Mouse (Mus musculus): ENCODE measurements around the gene Rnasel. TPM values are rescaled to one million over a fixed set of nuclear protein-coding genes. Genes with fewer than 3 reads are reported as not detected.
A peak's percentile ranks its signal among the peaks of the same experiment; 100 is the strongest.

Gene Rnasel
- 13.8 and 15.9 TPM in 2 replicates for polyA plus RNA-seq (2015; fragmentation: Nextera tagmentation; extraction: Ambion mirVana)

- peak within 1 kb of the TSS; percentile 56 for H3K4me3 ChIP-seq (replicated peaks)
- DNase-seq (peak; percentile 69), ATAC-seq (ENCODE audit: low read depth) (peak; percentile 76)
- H3K27me3 ChIP-seq: no peaks in the 10 kb centered on the region
- H3K4me2 ChIP-seq: peak within 1 kb of the TSS; percentile 71
- H3K9ac ChIP-seq: peak within 1 kb of the TSS; percentile 73
- peak within 1 kb of the TSS; percentile 93 for H3K27ac ChIP-seq
- H3K9me3 ChIP-seq (replicated peaks): no peaks in the 10 kb centered on the region
- WGBS (ENCODE audit: insufficient replicate concordance): 1% methylated on average over 18 of the region's 18 CpGs
- peaks cover 68% of the 10 kb centered on the region for H3K4me1 ChIP-seq (replicated peaks)
- H3K36me3 ChIP-seq: peaks cover 9% of the 10 kb centered on the region
Measured at GRCm38 (mm10) chr1:153749211-153749801, at the start of gene Rnasel. TSS of gene Rnasel (plus strand) at chr1:153749426.

- Histone ChIP-seq H3K9me3 (replicated peaks) (no peaks in the 10 kb centered on the region), H3K4me3 (replicated peaks) (no peak overlapping the region), H3K9ac (no peak overlapping the region), H3K4me2 (no peak overlapping the region), H3K27ac (no peak overlapping the region), H3K27me3 (no peaks in the 10 kb centered on the region), H3K4me1 (replicated peaks) (no peaks in the 10 kb centered on the region), H3K36me3 (no peaks in the 10 kb centered on the region)
- DNase-seq (no peak), ATAC-seq (ENCODE audit: low read depth) (no peak)
- 44% methylated on average over 11 of the region's 11 CpGs for WGBS (ENCODE audit: insufficient replicate concordance)
Measured at GRCm38 (mm10) chr1:153700448-153701063, 48.7 kb upstream of the Rnasel start.

GRCm38 (mm10) chr1:153701461-153701860, 47.8 kb upstream of the Rnasel start:
- H3K9ac ChIP-seq: no peak overlapping the region
- H3K4me3 ChIP-seq (replicated peaks): no peak overlapping the region
- H3K27me3 ChIP-seq: no peaks in the 10 kb centered on the region
- no peak overlapping the region for H3K4me2 ChIP-seq
- no peak overlapping the region for H3K27ac ChIP-seq
- H3K9me3 ChIP-seq (replicated peaks): no peaks in the 10 kb centered on the region
- DNase-seq (no peak), ATAC-seq (ENCODE audit: low read depth) (no peak)
- H3K36me3 ChIP-seq: no peaks in the 10 kb centered on the region
- H3K4me1 ChIP-seq (replicated peaks): no peaks in the 10 kb centered on the region
- WGBS (ENCODE audit: insufficient replicate concordance): 25% methylated on average over 1 of the region's 1 CpGs

GRCm38 (mm10) chr1:153702166-153702852, 46.9 kb upstream of the Rnasel start:
- Histone ChIP-seq H3K4me3 (replicated peaks) (no peak overlapping the region), H3K9me3 (replicated peaks) (no peaks in the 10 kb centered on the region), H3K36me3 (no peaks in the 10 kb centered on the region), H3K27me3 (no peaks in the 10 kb centered on the region), H3K27ac (no peak overlapping the region), H3K4me1 (replicated peaks) (no peaks in the 10 kb centered on the region), H3K9ac (no peak overlapping the region), H3K4me2 (no peak overlapping the region)
- ATAC-seq (ENCODE audit: low read depth) (no peak), DNase-seq (no peak)
- WGBS (ENCODE audit: insufficient replicate concordance): 54% methylated on average over 8 of the region's 8 CpGs

GRCm38 (mm10) chr1:153702853-153703410, 46.3 kb upstream of the Rnasel start:
- Histone ChIP-seq H3K4me1 (replicated peaks) (no peaks in the 10 kb centered on the region), H3K4me2 (no peak overlapping the region), H3K27ac (no peak overlapping the region), H3K27me3 (no peaks in the 10 kb centered on the region), H3K4me3 (replicated peaks) (no peak overlapping the region), H3K9me3 (replicated peaks) (no peaks in the 10 kb centered on the region), H3K9ac (no peak overlapping the region), H3K36me3 (no peaks in the 10 kb centered on the region)
- no peak for ATAC-seq (ENCODE audit: low read depth)
- WGBS (ENCODE audit: insufficient replicate concordance): 66% methylated on average over 8 of the region's 8 CpGs
- no peak for DNase-seq

GRCm38 (mm10) chr1:153703445-153703991, 45.7 kb upstream of the Rnasel start:
- 16% methylated on average over 12 of the region's 12 CpGs for WGBS (ENCODE audit: insufficient replicate concordance)
- no peak for ATAC-seq (ENCODE audit: low read depth)
- H3K27ac ChIP-seq: no peak overlapping the region

GRCm38 (mm10) chr1:153704174-153704573, 45.1 kb upstream of the Rnasel start:
- ATAC-seq (ENCODE audit: low read depth) (no peak), DNase-seq (no peak)
- Histone ChIP-seq H3K4me2 (no peak overlapping the region), H3K4me3 (replicated peaks) (no peak overlapping the region), H3K4me1 (replicated peaks) (no peaks in the 10 kb centered on the region), H3K9ac (no peak overlapping the region), H3K9me3 (replicated peaks) (no peaks in the 10 kb centered on the region), H3K27ac (no peak overlapping the region), H3K36me3 (no peaks in the 10 kb centered on the region), H3K27me3 (no peaks in the 10 kb centered on the region)
- 31% methylated on average over 7 of the region's 7 CpGs for WGBS (ENCODE audit: insufficient replicate concordance)

More at GRCm38 (mm10) chr1:153703445-153703991, 45.7 kb upstream of the Rnasel start:
- H3K9me3 ChIP-seq (replicated peaks): no peaks in the 10 kb centered on the region
- no peak overlapping the region for H3K4me2 ChIP-seq
- H3K4me1 ChIP-seq (replicated peaks): no peaks in the 10 kb centered on the region
- H3K27me3 ChIP-seq: no peaks in the 10 kb centered on the region
- H3K36me3 ChIP-seq: no peaks in the 10 kb centered on the region
- no peak overlapping the region for H3K9ac ChIP-seq
- DNase-seq: no peak
- H3K4me3 ChIP-seq (replicated peaks): no peak overlapping the region

- no peak overlapping the region for H3K4me2 ChIP-seq
- no peak for ATAC-seq (ENCODE audit: low read depth)
- no peak for DNase-seq
- WGBS (ENCODE audit: insufficient replicate concordance): 45% methylated on average over 3 of the region's 3 CpGs
- H3K4me3 ChIP-seq (replicated peaks): no peak overlapping the region
- H3K36me3 ChIP-seq: no peaks in the 10 kb centered on the region
- no peaks in the 10 kb centered on the region for H3K9me3 ChIP-seq (replicated peaks)
- no peak overlapping the region for H3K9ac ChIP-seq
- no peaks in the 10 kb centered on the region for H3K27me3 ChIP-seq
- H3K27ac ChIP-seq: no peak overlapping the region
- H3K4me1 ChIP-seq (replicated peaks): no peaks in the 10 kb centered on the region
Measured at GRCm38 (mm10) chr1:153704996-153705395, 44.2 kb upstream of the Rnasel start.

- no peak overlapping the region for H3K9ac ChIP-seq
- no peak overlapping the region for H3K4me3 ChIP-seq (replicated peaks)
- no peaks in the 10 kb centered on the region for H3K27me3 ChIP-seq
- no peaks in the 10 kb centered on the region for H3K36me3 ChIP-seq
- WGBS (ENCODE audit: insufficient replicate concordance): 78% methylated on average over 5 of the region's 5 CpGs
- H3K27ac ChIP-seq: no peak overlapping the region
- DNase-seq: no peak
- H3K9me3 ChIP-seq (replicated peaks): no peaks in the 10 kb centered on the region
- H3K4me2 ChIP-seq: no peak overlapping the region
- no peaks in the 10 kb centered on the region for H3K4me1 ChIP-seq (replicated peaks)
- ATAC-seq (ENCODE audit: low read depth): no peak
Measured at GRCm38 (mm10) chr1:153708626-153709025, 40.6 kb upstream of the Rnasel start.

- Histone ChIP-seq H3K4me2 (no peak overlapping the region), H3K27ac (no peak overlapping the region), H3K4me3 (replicated peaks) (no peak overlapping the region), H3K27me3 (no peaks in the 10 kb centered on the region), H3K4me1 (replicated peaks) (no peaks in the 10 kb centered on the region), H3K36me3 (no peaks in the 10 kb centered on the region), H3K9me3 (replicated peaks) (no peaks in the 10 kb centered on the region), H3K9ac (no peak overlapping the region)
- ATAC-seq (ENCODE audit: low read depth) (no peak), DNase-seq (no peak)
- WGBS (ENCODE audit: insufficient replicate concordance): 11% methylated on average over 5 of the region's 5 CpGs
Measured at GRCm38 (mm10) chr1:153709451-153709850, 39.8 kb upstream of the Rnasel start.

- DNase-seq: no peak
- no peak overlapping the region for H3K4me3 ChIP-seq (replicated peaks)
- WGBS (ENCODE audit: insufficient replicate concordance): 50% methylated on average over 3 of the region's 3 CpGs
- no peaks in the 10 kb centered on the region for H3K36me3 ChIP-seq
- H3K9ac ChIP-seq: no peak overlapping the region
- no peaks in the 10 kb centered on the region for H3K9me3 ChIP-seq (replicated peaks)
- no peak overlapping the region for H3K27ac ChIP-seq
- H3K4me2 ChIP-seq: no peak overlapping the region
- ATAC-seq (ENCODE audit: low read depth): no peak
- H3K4me1 ChIP-seq (replicated peaks): no peaks in the 10 kb centered on the region
- H3K27me3 ChIP-seq: no peaks in the 10 kb centered on the region
Measured at GRCm38 (mm10) chr1:153711544-153712262, 37.5 kb upstream of the Rnasel start.
